Mouse (Mus musculus) lung, postnatal 10 days (tissue): Measurements from ENCODE around the gene Pik3r1.

Source experiments
- DNase-seq: peaks from one replicate; pipeline ENCODE4 v3.0.0; 2021

The Pik3r1 gene

DNA sequence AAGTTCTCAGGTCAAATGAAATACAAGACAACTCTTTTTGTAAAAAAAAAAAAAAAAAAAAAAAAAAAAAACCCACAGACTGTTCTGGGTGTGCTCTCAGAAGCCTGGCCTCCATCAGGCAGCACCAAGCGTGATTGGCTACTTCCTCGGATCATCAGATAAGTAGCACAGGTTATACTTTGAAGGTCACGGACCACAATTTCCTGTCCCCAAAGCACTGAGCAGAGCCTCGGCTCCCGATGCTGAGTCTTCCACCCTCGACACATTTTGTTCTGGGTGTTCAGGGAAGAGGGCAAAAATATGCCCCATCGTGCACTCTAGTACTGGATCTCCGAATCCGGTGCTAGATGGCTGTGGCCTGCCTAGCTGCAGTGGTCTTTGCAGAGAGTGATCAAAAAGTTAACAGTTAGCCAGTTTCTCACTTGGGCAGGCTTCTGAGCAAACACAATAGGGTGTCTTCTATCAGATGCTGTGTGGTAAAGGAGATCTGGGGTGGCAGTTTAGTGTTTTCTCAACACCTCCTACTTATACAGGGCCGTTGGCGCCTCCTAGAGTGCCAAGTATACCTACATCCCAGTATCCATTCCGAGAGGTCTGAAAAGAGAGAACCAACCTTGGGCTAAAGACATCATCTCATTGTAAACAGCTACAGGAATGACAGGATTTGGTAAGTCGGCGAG lies 65.8 kb downstream of the Pik3r1 start:
- no peak for DNase-seq

DNA sequence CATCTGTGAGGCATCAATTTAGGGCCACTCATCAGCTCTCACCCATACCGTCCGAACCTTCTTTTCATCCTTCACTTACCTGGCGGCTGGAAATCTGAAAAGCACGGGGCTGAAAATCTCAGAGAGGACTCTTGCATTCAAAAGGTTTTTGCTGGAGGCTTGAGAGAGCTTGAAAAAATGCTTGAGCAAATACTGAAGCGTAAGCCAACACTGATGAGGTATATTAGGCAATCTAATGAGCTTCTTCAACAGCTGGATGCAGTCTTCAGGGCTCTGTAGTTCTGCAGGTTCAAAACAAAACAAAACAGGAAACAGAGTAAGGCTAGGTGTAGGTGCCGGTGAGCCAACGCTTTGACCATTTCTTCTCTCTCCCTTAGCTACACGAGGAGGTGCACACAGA lies 66.4 kb downstream of the Pik3r1 start:
- no peak for DNase-seq

- no peak for DNase-seq
Observed at GRCm38 (mm10) chr13:101699742-101700141, 68.3 kb downstream of the Pik3r1 start.

- no peak for DNase-seq
Observed at GRCm38 (mm10) chr13:101697966-101698365, 70.1 kb downstream of the Pik3r1 start.

- DNase-seq = no peak
Observed at GRCm38 (mm10) chr13:101697461-101697860, 70.6 kb downstream of the Pik3r1 start.

GRCm38 (mm10) chr13:101696827-101697226 lies 71.2 kb downstream of the Pik3r1 start:
- peak; percentile 25 for DNase-seq

GRCm38 (mm10) chr13:101696316-101696715 lies 71.7 kb downstream of the Pik3r1 start:
- DNase-seq = no peak

GRCm38 (mm10) chr13:101695876-101696275 lies 72.1 kb downstream of the Pik3r1 start:
- peak; percentile 91 for DNase-seq

GRCm38 (mm10) chr13:101694496-101695251 lies 73.3 kb downstream of the Pik3r1 start:
- DNase-seq = peak; percentile 66

- DNase-seq = peak; percentile 72
Observed at GRCm38 (mm10) chr13:101693967-101694495, 74.0 kb downstream of the Pik3r1 start.

- no peak for DNase-seq
Observed at GRCm38 (mm10) chr13:101692866-101693691, 74.9 kb downstream of the Pik3r1 start.

DNA sequence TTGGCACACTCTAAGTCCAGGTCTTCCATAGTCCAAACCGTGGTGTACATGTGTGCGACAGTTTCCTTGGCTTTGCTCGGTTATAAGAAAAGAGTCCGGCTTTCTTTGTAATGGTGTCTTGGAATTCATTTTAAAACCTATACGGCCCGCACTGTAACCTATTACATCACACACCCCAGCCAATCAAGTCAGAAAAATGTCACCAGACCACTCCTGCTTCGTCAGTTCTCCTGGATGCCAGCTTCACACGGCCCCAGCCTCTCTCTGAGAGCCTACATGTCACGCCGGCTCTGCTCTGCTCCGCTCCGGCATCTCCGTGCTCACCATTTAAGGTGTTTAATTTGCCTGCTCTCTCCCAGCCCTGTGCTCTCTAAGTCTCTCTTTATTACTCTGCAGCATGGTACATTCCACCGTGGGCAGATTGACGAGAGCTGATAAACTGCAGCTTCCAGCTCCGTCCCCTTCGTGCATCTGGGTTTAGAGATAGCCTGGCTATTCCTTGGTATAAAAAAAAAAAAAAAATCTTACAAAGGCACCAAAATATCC lies 75.7 kb downstream of the Pik3r1 start:
- no peak for DNase-seq

GRCm38 (mm10) chr13:101691669-101692068 lies 76.3 kb downstream of the Pik3r1 start:
- no peak for DNase-seq

- no peak for DNase-seq
Observed at GRCm38 (mm10) chr13:101690911-101691655, 76.9 kb downstream of the Pik3r1 start.

DNA sequence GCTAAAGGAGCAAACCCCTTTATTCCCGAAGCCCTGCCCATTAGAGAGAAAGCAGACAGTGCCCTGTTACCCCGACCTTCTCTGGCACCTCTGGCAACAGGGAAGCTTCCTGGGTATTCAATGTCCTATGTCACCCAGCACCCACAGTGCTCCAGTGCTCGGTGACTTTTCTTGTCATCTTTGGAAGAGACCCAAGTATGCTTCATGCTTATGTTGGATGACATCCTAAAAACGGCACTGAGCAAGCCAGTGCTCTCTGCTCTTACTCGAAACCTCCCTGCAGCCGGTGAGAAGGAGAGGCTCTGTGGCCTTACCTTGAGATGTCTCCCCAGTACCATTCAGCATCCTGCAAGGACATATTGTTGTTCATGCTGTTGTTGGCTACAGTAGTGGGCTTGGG lies 77.8 kb downstream of the Pik3r1 start:
- peak; percentile 20 for DNase-seq

GRCm38 (mm10) chr13:101686256-101686655 lies 81.8 kb downstream of the Pik3r1 start:
- no peak for DNase-seq

DNA sequence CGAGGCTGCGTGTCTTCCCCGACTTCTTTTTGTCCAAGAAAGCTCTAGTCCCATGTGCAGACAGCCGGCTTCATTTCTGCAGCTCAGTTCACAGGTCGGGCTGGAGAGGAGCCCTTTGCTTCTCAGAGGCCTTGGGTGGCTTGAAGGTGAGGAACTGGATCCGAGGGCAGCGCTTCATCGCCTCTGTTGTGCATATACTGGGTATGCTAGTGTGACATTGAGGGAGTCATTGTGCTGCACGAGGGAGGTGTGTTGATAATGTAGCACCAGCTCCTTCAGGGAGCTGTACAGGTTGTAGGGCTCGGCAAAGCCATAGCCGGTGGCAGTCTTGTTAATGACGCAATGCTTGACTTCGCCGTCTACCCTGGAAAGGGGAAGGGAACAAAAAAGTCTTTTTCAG lies 83.3 kb downstream of the Pik3r1 start:
- DNase-seq = no peak

DNA sequence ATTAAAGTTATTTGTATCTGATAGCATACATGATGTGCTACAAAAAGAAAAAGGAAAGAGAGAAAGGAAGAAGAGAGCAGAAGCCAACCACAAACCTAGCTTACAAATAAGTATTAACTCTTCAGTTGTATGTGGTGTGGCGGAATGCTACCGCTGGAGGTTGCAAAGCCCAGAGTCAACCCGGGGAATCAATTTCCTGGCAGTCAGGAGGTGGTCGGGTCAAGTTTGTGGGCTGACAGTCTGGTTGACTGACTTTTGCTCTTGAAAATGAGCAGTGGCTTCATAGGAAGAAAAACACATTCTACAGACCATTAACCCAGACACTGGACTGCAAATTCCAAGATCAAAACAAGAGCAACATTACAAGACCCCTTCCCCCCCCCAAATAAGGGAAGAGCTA lies 85.6 kb downstream of the Pik3r1 start:
- no peak for DNase-seq

GRCm38 (mm10) chr13:101680083-101680482 lies 87.9 kb downstream of the Pik3r1 start:
- DNase-seq = no peak

GRCm38 (mm10) chr13:101678984-101679383 lies 89.0 kb downstream of the Pik3r1 start:
- no peak for DNase-seq

DNA sequence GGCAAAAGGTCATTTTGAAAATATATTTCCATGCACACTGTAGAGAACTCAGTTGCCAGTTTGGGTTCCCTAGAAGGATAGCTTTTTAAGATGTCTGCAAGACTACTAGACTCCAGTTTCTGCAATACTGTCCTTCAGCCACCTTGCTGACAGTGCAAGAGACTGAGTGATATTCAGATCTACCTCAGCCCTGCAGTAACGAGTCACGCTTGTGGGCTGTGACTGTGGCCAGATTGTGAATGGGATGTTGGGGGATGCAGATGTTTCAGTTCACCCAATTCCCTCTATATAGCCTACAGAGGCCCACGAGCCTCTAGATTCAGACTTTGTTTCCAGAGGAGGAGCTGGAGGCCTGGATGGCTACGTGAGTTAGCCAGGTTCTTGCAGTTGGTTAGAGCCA lies 90.0 kb downstream of the Pik3r1 start:
- no peak for DNase-seq

DNA sequence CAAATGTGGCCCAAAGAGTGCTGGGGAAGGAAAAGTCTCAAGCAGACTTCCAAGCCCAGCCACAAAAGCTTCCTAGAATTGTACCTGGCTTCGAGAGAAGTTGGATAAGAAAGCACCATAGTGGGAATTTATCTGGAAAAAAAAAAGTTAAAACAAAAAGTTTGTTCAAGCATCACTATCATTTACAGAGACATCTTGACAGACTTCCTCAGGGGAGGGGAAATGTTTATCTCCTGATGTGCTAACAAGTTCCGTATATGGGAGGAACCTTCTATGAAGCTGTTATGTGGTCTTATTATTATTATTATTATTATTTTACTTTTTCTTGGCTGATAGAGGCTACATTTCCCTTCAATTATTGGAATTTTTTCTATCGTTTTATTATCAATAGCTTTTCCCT lies 94.1 kb downstream of the Pik3r1 start:
- DNase-seq = no peak
